Mouse (Mus musculus) heart, adult 9 months (tissue): ENCODE measurements around the gene Scube3.

Source experiments
- DNase-seq, 2 experiments: peaks; one replicate each; pipeline ENCODE4 v3.0.0; 2022; ENCODE audit warnings: low spot score in 2 of 2

The Scube3 gene

DNA sequence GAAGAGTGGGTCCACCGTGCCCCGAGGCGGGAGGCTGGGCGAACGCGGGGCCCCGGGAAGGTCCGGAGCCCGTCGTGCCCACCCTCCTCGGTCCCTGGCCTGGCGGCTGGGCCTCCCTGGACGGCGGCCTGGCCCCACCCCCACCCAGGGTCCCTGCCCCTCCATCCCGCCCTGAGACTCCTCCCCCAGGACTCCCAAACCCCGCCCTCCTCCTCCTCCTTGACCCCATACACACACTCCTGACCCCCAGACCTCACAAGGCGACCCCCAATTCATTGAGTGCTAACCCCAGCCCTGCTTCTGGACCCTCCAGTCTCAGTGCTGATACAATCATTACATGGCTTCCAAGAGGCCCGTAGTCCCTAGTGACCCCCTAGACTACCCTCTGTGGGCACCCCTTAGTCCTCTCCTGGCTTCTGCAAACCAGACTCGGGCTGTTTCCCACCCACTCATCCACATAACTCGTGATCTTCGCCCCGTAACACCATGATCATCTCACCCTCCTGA is 35.7 kb downstream of the Scube3 start:
- peak in 1 of 2 experiments; percentile 25 for DNase-seq

DNA sequence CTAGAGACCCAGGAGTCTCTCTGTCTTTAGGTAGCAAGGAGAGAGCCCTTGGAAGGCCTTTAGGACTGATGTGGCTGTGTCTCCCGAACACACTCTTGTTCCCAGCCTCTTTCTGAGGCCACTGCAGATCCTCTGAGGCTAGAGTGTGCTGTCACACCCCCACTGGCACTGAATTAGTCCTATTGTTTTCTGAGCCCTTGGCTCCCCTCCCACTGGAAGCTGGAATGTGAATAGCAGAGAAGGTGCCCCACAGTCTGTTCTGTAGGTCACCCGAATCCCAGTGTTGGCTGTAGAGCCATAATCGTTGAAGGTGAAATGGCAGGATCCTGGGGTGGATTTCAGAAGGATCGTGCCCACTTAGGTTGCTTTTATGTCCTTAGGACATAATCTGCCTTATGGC is 38.4 kb downstream of the Scube3 start:
- peak; percentile 56 to 58 for DNase-seq

GRCm38 (mm10) chr17:28180783-28181544 is 39.0 kb downstream of the Scube3 start:
- no peak for DNase-seq

GRCm38 (mm10) chr17:28184971-28185638 is 43.2 kb downstream of the Scube3 start:
- no peak for DNase-seq

DNA sequence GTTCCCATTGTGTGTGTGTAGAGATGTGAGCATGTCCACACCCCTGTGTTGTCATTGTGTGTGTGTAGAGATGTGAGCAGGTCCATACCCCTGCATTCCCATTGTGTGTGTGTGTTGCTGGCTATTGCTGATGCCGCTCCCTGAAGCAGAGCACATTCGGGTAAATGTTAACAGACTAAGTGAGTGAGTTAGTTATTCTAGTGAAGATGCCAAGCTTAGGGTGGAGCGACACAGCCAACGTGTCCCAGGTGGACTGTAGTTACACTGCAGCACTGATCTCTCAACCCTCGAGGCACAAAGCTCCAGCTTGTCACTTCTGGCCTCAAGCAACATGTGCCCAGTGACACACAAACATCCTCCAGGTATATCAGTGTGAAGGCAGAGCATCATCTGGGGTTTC is 46.4 kb downstream of the Scube3 start:
- no peak for DNase-seq

DNA sequence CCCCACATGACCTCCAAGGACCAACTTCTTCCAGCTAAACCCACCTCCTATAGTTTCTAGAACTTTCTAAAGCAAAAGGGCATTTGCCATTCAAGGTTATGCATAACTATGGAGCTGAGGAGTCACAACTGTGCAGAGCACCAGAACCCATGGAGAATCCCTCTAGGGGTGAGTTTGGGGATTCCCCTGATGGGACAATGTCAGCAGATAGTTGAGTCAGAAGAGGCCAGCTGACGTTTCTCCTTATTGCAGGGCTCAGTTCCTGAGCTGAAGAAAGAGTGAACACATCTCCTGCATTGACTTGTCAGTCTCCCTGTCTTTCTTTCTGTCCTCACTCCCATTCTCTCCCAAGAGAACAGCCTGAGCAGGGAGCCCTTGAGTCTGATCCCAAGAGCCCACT is 50.8 kb downstream of the Scube3 start:
- no peak for DNase-seq

DNA sequence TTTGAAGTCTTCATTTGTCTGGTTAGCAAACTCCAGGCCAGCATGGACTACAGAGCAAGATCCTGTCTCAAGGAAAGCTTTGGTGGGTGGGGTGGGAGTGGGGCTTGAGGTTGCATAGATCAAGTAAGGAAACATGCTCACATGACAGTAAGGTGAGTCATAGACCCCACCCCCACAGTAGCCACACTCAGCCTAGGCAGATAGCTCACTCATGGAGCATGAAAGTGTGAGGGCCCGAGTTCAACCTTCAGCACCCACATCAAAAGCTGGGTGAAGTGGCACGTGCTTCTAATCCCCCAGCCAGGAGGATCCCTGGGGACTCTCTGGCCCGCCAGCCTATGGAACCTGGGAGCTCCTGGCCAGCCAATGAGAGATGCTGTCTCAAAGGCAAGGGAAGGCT is 51.6 kb downstream of the Scube3 start:
- no peak for DNase-seq

DNA sequence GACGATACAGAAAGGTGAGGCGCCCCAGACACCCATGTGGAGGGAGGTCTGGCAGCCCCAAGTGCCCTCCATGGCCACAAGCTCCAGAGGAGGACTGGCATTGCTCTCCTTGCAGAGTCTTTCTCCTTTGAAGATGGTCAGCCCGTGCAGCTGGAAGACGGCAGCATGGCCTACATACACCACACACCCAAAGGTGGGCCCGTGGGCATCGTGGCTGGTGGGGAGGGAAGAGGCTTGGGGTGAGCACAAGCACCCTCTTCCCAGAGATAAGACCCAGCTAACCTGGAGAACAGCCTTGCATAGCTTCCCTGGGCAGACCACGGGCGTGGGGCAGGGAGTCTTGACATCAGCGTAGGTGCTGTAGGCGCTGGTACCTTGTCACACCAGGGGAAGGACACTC is 53.1 kb downstream of the Scube3 start:
- no peak for DNase-seq

- no peak for DNase-seq
These were observed 55.7 kb downstream of the Scube3 start for GRCm38 (mm10) chr17:28197646-28198045.

DNA sequence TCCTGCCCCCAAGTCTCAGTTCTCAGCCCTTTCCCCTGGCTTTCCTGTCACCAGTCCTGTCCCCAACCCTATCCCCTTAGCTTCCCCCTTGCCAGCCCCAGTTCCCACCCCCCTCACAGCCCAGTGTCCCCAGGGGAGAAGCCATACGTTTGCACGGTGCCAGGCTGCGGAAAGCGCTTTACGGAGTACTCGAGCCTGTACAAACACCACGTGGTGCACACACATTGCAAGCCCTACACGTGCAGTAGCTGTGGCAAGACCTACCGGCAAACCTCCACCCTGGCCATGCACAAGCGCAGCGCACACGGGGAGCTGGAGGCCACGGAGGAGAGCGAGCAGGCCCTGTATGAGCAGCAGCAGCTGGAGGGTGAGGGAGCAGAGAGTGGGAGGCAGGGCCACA is 60.0 kb downstream of the Scube3 start:
- no peak for DNase-seq

GRCm38 (mm10) chr17:28204052-28204720 is 62.2 kb downstream of the Scube3 start:
- DNase-seq, result no peak

- no peak for DNase-seq
These were observed 63.5 kb downstream of the Scube3 start for GRCm38 (mm10) chr17:28205443-28205842.

DNA sequence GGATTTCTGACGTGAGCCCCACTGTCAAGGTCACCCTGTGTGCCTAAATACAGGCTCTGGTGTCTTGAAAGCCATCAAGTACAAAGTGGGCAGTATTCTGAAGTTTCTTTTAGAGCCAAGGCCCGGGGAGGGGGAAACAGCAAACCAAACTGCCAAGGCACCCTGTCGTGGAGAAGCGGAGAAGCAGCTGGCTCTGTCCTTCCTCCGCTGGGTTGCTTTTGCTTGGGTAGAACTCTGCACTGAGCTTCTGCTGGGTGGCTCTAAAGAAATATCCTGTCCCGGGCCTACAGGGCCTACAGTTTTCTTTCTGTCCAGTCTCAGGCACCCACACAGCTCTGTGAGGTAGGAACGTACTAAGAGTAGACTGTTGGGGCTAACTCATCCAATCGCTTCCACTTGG is 65.2 kb downstream of the Scube3 start:
- DNase-seq, result no peak

- DNase-seq, result peak; percentile 87
These were observed 65.8 kb downstream of the Scube3 start, which contains the start of gene Def6 for GRCm38 (mm10) chr17:28207591-28208313. Def6 (plus strand) TSS chr17:28207778.

DNA sequence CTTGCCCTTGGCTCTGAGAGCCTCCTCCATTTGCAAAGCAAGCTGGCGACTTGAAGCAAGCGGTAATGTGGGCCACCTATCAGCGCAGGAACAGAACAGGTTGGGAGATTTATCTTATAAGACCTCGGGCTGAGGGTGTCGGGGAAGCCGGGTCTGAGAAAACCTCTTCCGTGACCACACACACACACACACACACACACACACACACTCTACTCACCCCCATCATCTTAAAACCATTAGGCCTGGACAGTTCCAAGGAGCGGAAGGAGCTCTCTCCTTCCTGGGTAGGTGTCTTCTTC is 66.3 kb downstream of the Scube3 start:
- no peak for DNase-seq

DNA sequence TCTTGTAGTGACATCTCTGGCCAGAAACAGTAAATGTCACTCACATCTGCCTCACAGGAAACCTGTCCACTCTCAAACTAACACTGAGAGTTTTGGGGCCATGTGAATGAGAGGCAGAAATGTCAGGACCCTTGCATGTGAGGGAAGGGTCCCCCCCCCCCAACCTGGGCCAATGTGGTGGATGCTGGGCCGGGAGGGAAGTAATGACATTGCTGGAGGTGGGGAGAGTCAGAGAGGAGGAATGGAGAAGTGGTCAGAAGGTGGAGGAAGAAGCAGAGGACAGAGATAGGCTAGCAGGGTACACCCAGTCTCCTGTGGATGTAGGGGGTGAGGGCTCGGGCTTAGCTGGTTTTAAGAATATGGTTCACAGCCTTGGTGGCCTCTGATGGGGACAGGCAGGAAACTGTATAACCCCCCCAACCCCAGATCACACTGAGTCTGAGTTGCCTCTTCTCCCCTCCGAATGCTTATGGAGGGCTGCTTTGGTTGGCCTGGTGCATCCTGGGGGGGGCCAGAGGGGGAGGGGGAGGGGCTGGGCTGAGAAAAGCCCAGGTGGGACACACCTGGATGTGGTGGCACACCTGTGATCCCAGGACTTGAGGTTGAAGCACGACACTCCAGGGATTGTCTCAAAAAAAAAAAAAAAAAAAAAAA is 67.6 kb downstream of the Scube3 start:
- no peak for DNase-seq

DNA sequence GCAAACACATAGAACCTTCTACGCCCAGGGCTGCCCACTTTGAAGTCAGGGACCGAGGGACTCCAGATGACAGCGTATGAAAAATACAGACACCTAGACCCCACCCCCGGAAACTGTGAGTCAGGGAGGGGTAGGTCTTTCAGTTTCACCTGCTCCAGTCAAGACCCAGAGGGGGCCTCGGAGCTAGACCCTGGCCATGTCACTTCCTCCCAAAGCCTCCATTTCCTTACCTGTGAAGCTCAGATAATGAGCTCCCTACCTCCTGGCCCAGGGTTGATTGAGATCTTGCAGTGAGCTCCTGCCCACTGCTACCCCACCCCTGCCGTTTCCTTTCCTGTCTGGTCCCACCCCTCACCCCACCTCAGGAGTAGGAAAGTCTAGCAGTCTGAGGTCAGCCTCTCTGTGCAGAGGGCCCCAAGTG is 70.0 kb downstream of the Scube3 start:
- DNase-seq, result no peak

DNA sequence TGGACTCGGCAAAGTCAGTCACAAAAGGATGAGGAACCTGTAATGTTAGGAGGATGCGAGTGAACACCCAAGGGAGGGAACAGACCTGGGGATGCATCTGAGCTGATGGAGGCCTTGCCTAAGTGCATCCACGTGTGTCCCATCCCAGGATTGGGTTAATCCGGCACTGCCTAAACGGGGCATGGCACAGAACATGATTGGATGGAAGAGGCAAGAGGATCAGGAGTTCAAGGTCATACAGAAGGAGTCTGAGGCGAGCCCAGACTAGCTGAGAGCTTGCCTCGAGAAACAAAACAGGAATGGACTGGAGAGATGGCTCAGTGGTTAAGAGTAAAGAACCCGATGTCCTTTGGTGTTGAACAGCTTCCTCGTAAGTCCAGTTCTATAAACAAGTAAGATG is 70.5 kb downstream of the Scube3 start:
- DNase-seq, result no peak

GRCm38 (mm10) chr17:28213236-28213635 is 71.3 kb downstream of the Scube3 start:
- DNase-seq, result no peak

GRCm38 (mm10) chr17:28216791-28217190 is 74.8 kb downstream of the Scube3 start:
- DNase-seq, result no peak
